Mouse (Mus musculus) intestine, embryonic 15.5 days (tissue): ENCODE data around the gene Bmf. TPM values are rescaled to one million over a fixed set of nuclear protein-coding genes. Genes with fewer than 3 reads are reported as not detected.
"Not testable (repeated sequence)": the region's sequence is repeated elsewhere in the genome, so short reads cannot be mapped to it uniquely, and the experiment has no call there.

Experiments used
- ATAC-seq: fragments of 200-750 bp; cut with Nextera tagmentation; 2 replicates; pipeline ENCODE4 v1.8.0; 2017; ENCODE audit warnings: moderate TSS enrichment, moderate library complexity
- H3K27ac ChIP-seq: fragments of 300-500 bp; sonication (generic); 2 replicates; pipeline ENCODE4 v1.5.1; 2015; ENCODE audit warnings: mild to moderate bottlenecking, inconsistent platforms
- H3K27me3 ChIP-seq: fragments of 300-500 bp; sonication (generic); replicated peaks from 2 replicates; pipeline ENCODE4 v1.6.1; 2015; ENCODE audit warnings: inconsistent platforms
- H3K36me3 ChIP-seq: fragments of 300-500 bp; sonication (generic); 2 replicates; pipeline ENCODE4 v1.6.1; 2015; ENCODE audit warnings: inconsistent platforms
- H3K4me1 ChIP-seq: fragments of 300-500 bp; sonication (generic); replicated peaks from 2 replicates; pipeline ENCODE4 v1.6.1; 2015; ENCODE audit warnings: inconsistent platforms
- H3K4me2 ChIP-seq: fragments of 300-500 bp; sonication (generic); replicated peaks from 2 replicates; pipeline ENCODE4 v1.6.1; 2015; ENCODE audit warnings: mild to moderate bottlenecking, inconsistent platforms
- H3K4me3 ChIP-seq: fragments of 300-500 bp; sonication (generic); replicated peaks from 2 replicates; pipeline ENCODE4 v1.5.1; 2015; ENCODE audit warnings: inconsistent platforms
- H3K9ac ChIP-seq: fragments of 300-500 bp; sonication (generic); 2 replicates; pipeline ENCODE4 v1.6.1; 2015; ENCODE audit warnings: inconsistent platforms
- H3K9me3 ChIP-seq: fragments of 300-500 bp; sonication (generic); 2 replicates; pipeline ENCODE4 v1.6.1; 2016; ENCODE audit warnings: inconsistent platforms
- WGBS: fragments of 180-500 bp; shearing (Covaris S2); methylation state at CpG from one replicate; pipeline ENCODE4 v1.1.7; 2015; 5-methylcytosine and 5-hydroxymethylcytosine counted together
- polyA plus RNA-seq: library from polyadenylated mRNA; unstranded; fragments of >200 nt; fragmentation: Nextera tagmentation; extraction: Ambion mirVana; gene quantifications from 2 replicates; pipeline ENCODE4 v1.2.1, GENCODE M21; 2015

Bmf gene
- polyA plus RNA-seq, 1 experiment from 2014 or later = 3.0 TPM

GRCm38 (mm10) chr2:118562015-118562414 lies 12.5 kb upstream of the Bmf start:
- no peaks in the 10 kb centered on the region for H3K27me3 ChIP-seq
- H3K9me3 ChIP-seq = no peaks in the 10 kb centered on the region
- no peaks in the 10 kb centered on the region for H3K36me3 ChIP-seq
- no peak overlapping the region for H3K27ac ChIP-seq
- H3K4me3 ChIP-seq = no peak overlapping the region
- ATAC-seq = no peak
- 82% methylated on average over 4 of the region's 4 CpGs for WGBS
- H3K9ac ChIP-seq = no peak overlapping the region
- H3K4me2 ChIP-seq = no peak overlapping the region
- no peaks in the 10 kb centered on the region for H3K4me1 ChIP-seq

GRCm38 (mm10) chr2:118558426-118558825 lies 8.9 kb upstream of the Bmf start:
- Histone ChIP-seq H3K27ac (no peak overlapping the region), H3K27me3 (no peaks in the 10 kb centered on the region), H3K4me2 (no peak overlapping the region), H3K4me1 (0 out of 2 replicates have a peak, but pooled peaks cover 5% of the 10 kb centered on the region), H3K9me3 (no peaks in the 10 kb centered on the region), H3K4me3 (no peak overlapping the region), H3K9ac (no peak overlapping the region), H3K36me3 (no peaks in the 10 kb centered on the region)
- no peak for ATAC-seq
- WGBS = 93% methylated on average over 3 of the region's 3 CpGs

GRCm38 (mm10) chr2:118554356-118554990 lies 5.0 kb upstream of the Bmf start:
- not testable (repeated sequence) for H3K4me1 ChIP-seq, H3K9me3 ChIP-seq, H3K27me3 ChIP-seq, H3K36me3 ChIP-seq, H3K9ac ChIP-seq
- 69% methylated on average over 17 of the region's 17 CpGs for WGBS
- Histone ChIP-seq H3K4me2 (peak overlapping the region; percentile 45), H3K4me3 (peak overlapping the region; percentile 35), H3K27ac (peak overlapping the region; percentile 44)
- peak; percentile 52 for ATAC-seq

- H3K27me3 ChIP-seq = no peaks in the 10 kb centered on the region
- 60% methylated on average over 2 of the region's 2 CpGs for WGBS
- H3K4me1 ChIP-seq = peaks cover 33% of the 10 kb centered on the region
- ATAC-seq = no peak
- H3K4me2 ChIP-seq = no peak overlapping the region
- no peak overlapping the region for H3K9ac ChIP-seq
- H3K9me3 ChIP-seq = no peaks in the 10 kb centered on the region
- no peak overlapping the region for H3K27ac ChIP-seq
- H3K4me3 ChIP-seq = no peak overlapping the region
- H3K36me3 ChIP-seq = no peaks in the 10 kb centered on the region
Observed at GRCm38 (mm10) chr2:118551606-118552005, 2.1 kb upstream of the Bmf start.

- Histone ChIP-seq H3K27ac (peak overlapping the region; percentile 69), H3K9me3 (no peaks in the 10 kb centered on the region), H3K4me2 (peak overlapping the region; percentile 95), H3K9ac (peak overlapping the region; percentile 63), H3K4me3 (peak overlapping the region; percentile 90), H3K36me3 (no peaks in the 10 kb centered on the region), H3K4me1 (peaks cover 56% of the 10 kb centered on the region), H3K27me3 (no peaks in the 10 kb centered on the region)
- ATAC-seq = no peak
- WGBS = 0% methylated on average over 18 of the region's 18 CpGs
Observed at GRCm38 (mm10) chr2:118548421-118549221, 866 bp downstream of the Bmf start.

- Histone ChIP-seq H3K36me3 (no peaks in the 10 kb centered on the region), H3K27ac (peak overlapping the region; percentile 99), H3K27me3 (no peaks in the 10 kb centered on the region), H3K4me2 (peak overlapping the region; percentile 95), H3K9me3 (no peaks in the 10 kb centered on the region), H3K4me1 (peaks cover 67% of the 10 kb centered on the region), H3K4me3 (peak overlapping the region; percentile 90), H3K9ac (peak overlapping the region; percentile 24)
- 21% methylated on average over 9 of the region's 9 CpGs for WGBS
- ATAC-seq = no peak
Observed at GRCm38 (mm10) chr2:118547541-118548016, 1.9 kb downstream of the Bmf start.

GRCm38 (mm10) chr2:118546798-118547165 lies 2.7 kb downstream of the Bmf start:
- H3K9me3 ChIP-seq = no peaks in the 10 kb centered on the region
- peak overlapping the region; percentile 7; the same call in 1 of the 2 replicates for H3K4me3 ChIP-seq
- peak overlapping the region; percentile 95 for H3K4me2 ChIP-seq
- H3K9ac ChIP-seq = peak overlapping the region; percentile 17; the same call in 1 of the 2 replicates
- no peak for ATAC-seq
- peaks cover 73% of the 10 kb centered on the region for H3K4me1 ChIP-seq
- no peaks in the 10 kb centered on the region for H3K27me3 ChIP-seq
- peak overlapping the region; percentile 99 for H3K27ac ChIP-seq
- no peaks in the 10 kb centered on the region for H3K36me3 ChIP-seq
- 48% methylated on average over 3 of the region's 3 CpGs for WGBS

GRCm38 (mm10) chr2:118546104-118546797 lies 3.2 kb downstream of the Bmf start:
- 24% methylated on average over 5 of the region's 5 CpGs for WGBS
- Histone ChIP-seq H3K27me3 (no peaks in the 10 kb centered on the region), H3K4me1 (peaks cover 76% of the 10 kb centered on the region), H3K9me3 (no peaks in the 10 kb centered on the region), H3K4me3 (peak overlapping the region; percentile 7; the same call in 1 of the 2 replicates), H3K36me3 (no peaks in the 10 kb centered on the region), H3K27ac (peak overlapping the region; percentile 99), H3K4me2 (peak overlapping the region; percentile 95), H3K9ac (peak overlapping the region; percentile 17)
- ATAC-seq = no peak

GRCm38 (mm10) chr2:118545242-118546103 lies 4.0 kb downstream of the Bmf start:
- Histone ChIP-seq H3K27me3 (no peaks in the 10 kb centered on the region), H3K9me3 (no peaks in the 10 kb centered on the region), H3K36me3 (no peaks in the 10 kb centered on the region), H3K27ac (peak overlapping the region; percentile 99), H3K9ac (peak overlapping the region; percentile 12; the same call in 1 of the 2 replicates), H3K4me2 (peak overlapping the region; percentile 95), H3K4me3 (0 out of 2 replicates have a peak overlapping the region, but pooled peaks have one; percentile 42), H3K4me1 (peaks cover 84% of the 10 kb centered on the region)
- peak; percentile 19 for ATAC-seq
- WGBS = 18% methylated on average over 23 of the region's 23 CpGs

GRCm38 (mm10) chr2:118543893-118544799 lies 5.3 kb downstream of the Bmf start:
- Histone ChIP-seq H3K4me2 (peak overlapping the region; percentile 95), H3K36me3 (no peaks in the 10 kb centered on the region), H3K4me1 (peaks cover 90% of the 10 kb centered on the region), H3K9me3 (no peaks in the 10 kb centered on the region), H3K4me3 (peak overlapping the region; percentile 42), H3K9ac (peak overlapping the region; percentile 54), H3K27ac (peak overlapping the region; percentile 99), H3K27me3 (no peaks in the 10 kb centered on the region)
- peak; percentile 88 for ATAC-seq
- 7% methylated on average over 23 of the region's 23 CpGs for WGBS
